Mouse (Mus musculus) lung, adult 2 months (tissue): ENCODE measurements around the gene Gns. TPM values are rescaled to one million over a fixed set of nuclear protein-coding genes. Genes with fewer than 3 reads are reported as not detected.

Experiments used
- DNase-seq: peaks from one replicate; pipeline ENCODE4 v3.0.0; 2022
- H3K4me1 ChIP-seq: fragments of 200-500 bp; 2 replicates; pipeline ENCODE4 v1.6.1; 2011; ENCODE audit warnings: low read length; ENCODE audit not compliant: control insufficient read depth, insufficient read depth
- H3K4me3 ChIP-seq: fragments of 200-500 bp; replicated peaks from 2 replicates; pipeline ENCODE3; 2011; ENCODE audit warnings: low read depth, mild to moderate bottlenecking, control low read depth, low read length; ENCODE audit errors: extremely low read depth
- CTCF ChIP-seq: fragments of 200-500 bp; IDR thresholded peaks from 2 replicates; pipeline ENCODE4 v1.5.1; 2011; ENCODE audit warnings: mild to moderate bottlenecking, low read length, control low read depth; ENCODE audit not compliant: insufficient read depth
- POLR2A ChIP-seq: fragments of 200-500 bp; IDR thresholded peaks from 2 replicates; pipeline ENCODE4 v1.6.1; 2011; ENCODE audit warnings: low read depth, mild to moderate bottlenecking, control low read depth, low read length, borderline replicate concordance; ENCODE audit errors: extremely low read depth
- WGBS: fragments of 180-500 bp; shearing (Covaris S2); methylation state at CpG from one replicate; pipeline ENCODE4 v1.1.7; 2018; 5-methylcytosine and 5-hydroxymethylcytosine counted together
- polyA plus RNA-seq: library from polyadenylated mRNA; depleted of rRNA; stranded (reverse); fragments of >200 nt; gene quantifications from 2 replicates; pipeline ENCODE4 v1.2.3, GENCODE M21; 2012

The Gns gene
- polyA plus RNA-seq, 1 experiment, result 149 TPM

DNA sequence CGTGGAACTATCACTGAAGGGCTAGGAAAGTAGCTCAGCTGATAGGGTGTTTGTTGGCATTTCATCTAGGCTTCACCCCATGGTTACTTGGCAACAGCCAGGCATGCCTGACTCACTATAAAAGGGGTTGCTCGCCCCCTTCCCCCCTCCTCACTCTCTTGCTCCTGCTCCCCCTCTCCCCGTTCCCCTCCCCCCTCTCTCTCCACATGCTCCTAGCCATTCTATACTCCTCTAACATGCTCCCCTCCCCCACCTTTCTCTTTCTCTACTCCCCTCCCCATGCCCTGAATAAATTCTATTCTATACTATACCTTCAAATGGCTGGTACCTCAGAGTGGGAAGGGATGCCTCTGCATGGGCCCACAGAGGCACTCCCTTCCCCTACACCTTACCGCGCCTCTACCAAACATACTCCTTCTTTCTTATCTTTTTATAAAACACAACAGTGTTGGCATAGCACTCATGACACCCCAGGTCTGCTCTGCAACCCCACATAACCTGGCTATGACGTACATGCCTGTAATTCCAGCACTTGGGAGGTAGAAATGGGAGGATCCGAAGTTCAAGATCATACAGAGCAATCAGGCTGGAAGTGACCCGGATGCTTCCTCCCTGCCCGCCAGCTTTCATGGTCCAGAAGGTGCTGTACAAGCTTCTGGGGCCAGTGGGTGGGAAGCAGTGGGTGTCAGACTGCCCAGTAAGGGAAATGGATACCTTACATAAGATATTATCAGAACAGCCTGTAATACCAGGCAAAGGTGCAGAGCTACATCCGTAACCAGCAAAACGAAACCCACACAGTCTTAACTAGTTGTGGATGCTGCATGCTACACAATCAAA, 23.9 kb upstream of the Gns start:
- 75% methylated on average over 11 of the region's 11 CpGs for WGBS
- TF ChIP-seq CTCF (no peak), POLR2A (no peak)
- H3K4me3 ChIP-seq, result no peak overlapping the region
- peaks cover 5% of the 10 kb centered on the region for H3K4me1 ChIP-seq
- DNase-seq, result no peak

DNA sequence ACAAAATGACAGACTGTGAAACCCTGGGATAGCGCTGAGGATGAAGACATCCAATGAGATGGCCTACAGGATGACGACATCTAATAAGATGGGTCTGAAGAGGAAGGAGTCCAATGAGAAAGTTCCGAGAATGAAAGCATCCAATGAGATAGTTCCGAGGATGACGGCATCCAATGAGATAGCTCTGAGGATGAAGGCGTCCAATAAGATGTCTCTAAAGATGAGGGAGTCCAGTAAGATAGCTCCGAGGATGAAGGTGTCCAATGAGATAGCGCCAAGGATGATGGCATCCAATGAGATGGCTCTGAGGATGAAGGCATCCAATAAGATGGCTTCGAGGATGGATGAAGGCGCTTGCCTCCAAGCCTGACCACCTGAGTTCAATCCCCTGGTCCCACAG, 22.6 kb upstream of the Gns start:
- H3K4me3 ChIP-seq, result no peak overlapping the region
- WGBS, result 96% methylated on average over 10 of the region's 10 CpGs
- no peak for DNase-seq
- TF ChIP-seq POLR2A (no peak), CTCF (no peak)
- H3K4me1 ChIP-seq, result peaks cover 5% of the 10 kb centered on the region

DNA sequence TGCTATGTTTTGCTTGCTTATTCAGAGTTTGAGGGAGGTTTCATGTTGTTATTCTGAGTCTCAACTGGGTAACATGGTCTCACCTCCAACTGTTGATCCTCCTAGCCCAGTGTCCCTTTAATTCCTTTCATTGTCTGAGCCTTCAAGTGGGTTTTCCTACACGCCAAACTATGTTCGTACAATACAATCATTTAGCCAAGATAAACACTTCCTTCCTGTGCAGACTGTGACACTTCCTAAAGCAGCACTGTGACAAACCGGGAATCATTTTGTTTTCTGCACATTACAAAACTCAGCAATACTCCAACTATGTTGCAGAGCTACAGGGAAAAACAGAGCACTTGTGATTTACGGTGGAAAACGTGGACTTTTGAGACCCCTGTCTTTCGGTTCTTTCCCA, 21.0 kb upstream of the Gns start:
- no peak for DNase-seq
- 19% methylated on average over 6 of the region's 6 CpGs for WGBS

DNA sequence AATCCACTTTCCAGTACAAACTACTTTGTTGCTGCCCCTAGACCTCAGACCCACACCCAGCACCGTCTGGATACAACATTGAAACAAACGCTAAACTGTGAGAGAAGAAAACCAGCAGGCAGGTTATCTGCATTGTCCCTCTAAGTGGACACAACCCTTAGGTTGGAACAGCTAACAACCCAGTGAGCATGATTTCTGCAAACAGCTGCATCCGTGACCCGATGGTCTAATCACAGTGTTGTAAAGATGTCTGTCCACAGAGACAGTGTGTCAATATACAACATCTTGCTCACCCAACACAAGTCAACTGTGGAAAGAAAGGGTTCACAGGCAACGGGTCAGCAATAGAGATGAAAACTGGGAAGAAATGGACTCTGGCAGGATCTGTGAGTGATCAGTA, 15.6 kb upstream of the Gns start:
- TF ChIP-seq CTCF (no peak), POLR2A (no peak)
- H3K4me3 ChIP-seq, result no peak overlapping the region
- WGBS, result 24% methylated on average over 5 of the region's 5 CpGs
- peaks cover 8% of the 10 kb centered on the region for H3K4me1 ChIP-seq
- DNase-seq, result peak; percentile 29

More for the DNA sequence above, 21.0 kb upstream of the Gns start:
- Histone ChIP-seq H3K4me1 (peaks cover 5% of the 10 kb centered on the region), H3K4me3 (no peak overlapping the region)
- no peak for TF ChIP-seq POLR2A
- TF ChIP-seq CTCF, result no peak

DNA sequence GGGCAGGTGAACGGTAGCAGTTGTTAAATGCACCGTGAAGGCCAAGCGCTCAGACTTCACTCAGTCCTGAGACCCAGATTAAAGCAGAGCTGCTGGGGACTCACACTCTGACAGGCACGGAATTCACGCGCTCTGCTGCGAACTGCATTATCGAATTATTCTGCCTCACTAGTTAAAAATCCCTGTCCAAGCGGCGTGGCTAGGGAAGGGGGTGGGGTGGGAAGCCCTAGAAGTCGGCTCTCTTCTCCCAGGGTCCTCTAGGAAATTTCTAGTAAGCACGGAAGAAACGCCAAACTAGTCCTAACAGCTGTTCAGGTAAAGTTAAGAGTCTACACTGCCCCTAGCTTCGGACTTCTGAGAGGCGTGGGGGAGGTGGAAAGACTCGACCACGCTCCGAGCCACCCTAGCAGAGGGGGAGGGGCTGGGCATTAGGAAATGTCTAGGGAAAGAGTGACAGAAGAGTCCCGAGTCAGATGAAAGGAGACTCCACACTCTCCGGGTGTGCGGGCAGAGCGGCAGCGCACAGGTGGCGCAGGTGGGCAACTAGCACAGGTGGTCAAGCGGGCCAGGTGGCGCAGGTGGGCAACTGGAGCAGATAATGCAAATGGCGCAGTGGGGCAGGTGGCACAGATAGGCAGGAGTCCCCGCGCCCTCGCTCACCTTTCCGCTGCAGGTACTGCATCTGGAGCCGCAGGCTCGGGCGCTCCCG, 14.4 kb upstream of the Gns start:
- peak; percentile 64 for DNase-seq
- no peak for TF ChIP-seq CTCF
- no peak for TF ChIP-seq POLR2A
- peaks cover 5% of the 10 kb centered on the region; the same call in 1 of the 2 replicates for H3K4me1 ChIP-seq
- 6% methylated on average over 35 of the region's 35 CpGs for WGBS
- peak overlapping the region; percentile 65 for H3K4me3 ChIP-seq

DNA sequence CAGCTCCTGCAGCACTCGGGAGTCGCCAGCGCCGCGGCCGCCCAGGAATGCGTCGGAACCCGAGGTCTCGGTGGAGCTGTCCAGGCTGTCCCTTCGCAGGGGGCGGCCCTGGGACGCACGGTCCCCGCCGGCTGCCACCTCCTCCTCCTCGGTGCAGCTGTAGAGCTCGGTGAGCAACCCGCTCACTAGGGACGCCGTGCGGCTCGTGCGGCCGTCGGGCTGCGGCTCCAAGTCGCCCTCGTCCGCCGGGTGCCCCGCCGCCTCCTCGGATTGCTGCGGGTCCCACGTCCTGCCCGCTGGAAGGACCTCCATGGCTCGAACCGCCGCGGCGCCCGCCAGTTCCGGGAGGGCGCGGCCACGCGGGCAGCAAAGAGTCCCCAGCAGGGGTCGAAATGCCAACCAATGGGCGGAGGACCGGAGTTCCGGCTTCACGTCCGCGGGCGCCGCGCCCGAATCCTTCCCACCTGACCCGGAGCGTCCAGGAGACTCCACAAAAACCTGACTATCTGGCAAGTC, 13.8 kb upstream of the Gns start, which contains the start of gene Tbc1d30:
Tbc1d30 (minus strand) TSS at position 213 of the 516 bp plus-strand sequence.
- no peak for TF ChIP-seq CTCF
- TF ChIP-seq POLR2A, result 0 out of 2 replicates have a peak, but pooled peaks have one; percentile 31
- H3K4me3 ChIP-seq, result peak within 1 kb of the TSS; percentile 65
- WGBS, result under 1% methylated on average over 61 of the region's 61 CpGs
- DNase-seq, result peak; percentile 77
- H3K4me1 ChIP-seq, result peaks cover 5% of the 10 kb centered on the region; the same call in 1 of the 2 replicates

DNA sequence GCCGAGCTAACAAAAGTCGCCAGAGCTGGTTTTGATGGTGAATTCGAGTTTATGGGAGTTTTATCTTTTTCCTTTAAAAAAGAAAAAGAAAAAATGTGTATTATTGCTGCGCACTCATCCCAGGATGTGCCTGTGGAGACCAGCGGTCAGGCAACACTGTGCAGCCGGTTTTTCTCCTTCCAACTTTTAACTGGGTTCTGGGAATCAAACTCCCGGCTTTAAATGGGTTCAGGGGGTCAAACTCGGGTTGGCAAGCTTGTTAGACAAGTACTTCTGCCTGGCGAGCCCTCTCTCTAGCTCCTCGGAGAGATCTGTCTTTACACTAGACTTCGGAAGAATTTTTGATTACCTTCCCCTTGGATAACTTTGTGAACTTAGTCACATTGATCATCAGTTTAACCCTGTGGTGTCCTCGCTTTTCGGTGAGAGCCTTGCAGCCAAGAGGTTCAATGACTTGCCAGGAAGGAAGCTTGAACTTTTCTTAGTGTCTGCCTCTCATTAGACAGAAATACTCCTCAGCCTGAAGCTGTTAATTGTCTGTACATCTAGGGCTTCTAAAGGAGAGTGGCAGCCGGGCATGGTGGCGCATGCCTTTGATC, 13.1 kb upstream of the Gns start:
- WGBS, result 28% methylated on average over 15 of the region's 15 CpGs
- Histone ChIP-seq H3K4me3 (peak overlapping the region; percentile 65), H3K4me1 (peaks cover 5% of the 10 kb centered on the region; the same call in 1 of the 2 replicates)
- TF ChIP-seq POLR2A, result no peak
- no peak for TF ChIP-seq CTCF
- DNase-seq, result no peak

DNA sequence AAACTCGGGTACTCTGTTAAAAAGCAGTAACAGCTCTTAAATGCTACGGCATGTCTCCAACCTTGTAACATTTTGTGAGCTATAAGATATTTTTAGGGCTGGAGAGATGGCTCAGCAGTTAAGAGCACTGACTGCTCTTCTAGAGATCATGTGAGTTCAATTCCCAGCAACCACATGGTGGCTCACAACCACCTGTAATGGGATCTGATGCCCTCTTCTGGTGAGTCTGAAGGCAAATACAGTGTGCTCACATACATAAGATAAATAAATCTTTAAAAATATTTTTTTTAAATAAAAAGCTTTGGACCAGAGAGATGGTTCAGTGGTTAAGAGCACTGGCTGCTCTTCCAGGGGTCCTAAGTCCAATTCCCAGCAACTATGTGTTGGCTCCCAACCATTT, 4.5 kb upstream of the Gns start:
- Histone ChIP-seq H3K4me1 (0 out of 2 replicates have a peak, but pooled peaks cover 2% of the 10 kb centered on the region), H3K4me3 (no peak overlapping the region)
- TF ChIP-seq CTCF (no peak), POLR2A (no peak)
- WGBS, result 91% methylated on average over 2 of the region's 2 CpGs
- no peak for DNase-seq

DNA sequence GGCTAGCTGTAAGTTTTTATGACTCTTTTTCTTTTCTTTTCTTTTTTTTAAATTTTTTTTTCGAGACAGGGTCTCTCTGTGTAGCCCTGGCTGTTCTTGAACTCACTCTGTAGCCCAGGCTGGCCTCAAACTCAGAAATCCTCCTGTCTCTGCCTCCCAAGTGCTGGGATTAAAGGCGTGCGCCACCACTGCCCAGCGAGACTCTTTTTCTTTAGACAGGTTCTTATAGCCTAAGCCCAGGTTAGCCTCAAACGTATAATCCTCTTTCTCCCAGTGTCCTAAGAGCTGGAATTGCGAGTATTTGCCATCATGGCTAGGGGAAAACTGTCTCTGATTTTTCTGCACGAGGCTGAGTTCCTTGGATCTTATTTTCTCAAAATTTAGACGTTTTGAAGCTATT, 1.7 kb upstream of the Gns start:
- no peak for DNase-seq
- TF ChIP-seq POLR2A (no peak), CTCF (no peak)
- WGBS, result 83% methylated on average over 8 of the region's 8 CpGs
- Histone ChIP-seq H3K4me3 (no peak overlapping the region), H3K4me1 (peaks cover 10% of the 10 kb centered on the region; the same call in 1 of the 2 replicates)
